Mouse (Mus musculus): ENCODE measurements at regions not wholly inside any gene's neighbourhood (a gene's known extent, or its start where the extent isn't known, plus 50 kb on each side); places are given as distances from the start of the nearest gene placed in this dataset.

DNA sequence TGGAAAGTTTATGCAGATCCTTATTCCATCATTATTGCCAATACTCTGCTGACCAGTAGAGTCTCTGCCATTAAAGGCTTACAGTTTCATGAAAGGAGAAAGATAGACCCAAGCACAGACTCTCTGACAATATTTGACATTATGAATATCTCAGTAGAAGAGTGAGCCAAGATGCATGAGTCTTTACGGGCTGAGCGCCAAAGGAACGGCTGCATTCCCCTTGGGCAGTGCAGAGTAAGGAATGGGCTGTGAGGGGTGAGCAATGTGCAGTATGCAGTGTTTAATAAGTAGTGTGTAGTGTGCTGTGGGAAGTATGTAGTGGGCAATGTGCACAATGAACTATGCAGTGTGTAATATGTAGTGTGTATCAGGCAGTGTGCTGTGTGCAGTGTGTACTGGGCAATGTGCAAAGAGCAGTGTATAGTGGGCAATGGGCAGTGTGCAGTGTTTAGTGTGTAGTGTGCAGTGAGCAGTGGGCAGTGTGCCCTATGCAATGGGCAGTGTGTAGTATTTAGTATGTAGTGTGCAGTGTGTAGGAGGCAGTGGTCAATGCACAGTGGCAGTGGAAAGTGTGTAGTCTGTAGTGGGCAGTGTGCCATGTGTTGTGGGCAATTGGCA, 671.8 kb downstream of the 5730522E02Rik start:
- no peak for DNase-seq (ENCODE audit: low read depth, low spot score)

DNA sequence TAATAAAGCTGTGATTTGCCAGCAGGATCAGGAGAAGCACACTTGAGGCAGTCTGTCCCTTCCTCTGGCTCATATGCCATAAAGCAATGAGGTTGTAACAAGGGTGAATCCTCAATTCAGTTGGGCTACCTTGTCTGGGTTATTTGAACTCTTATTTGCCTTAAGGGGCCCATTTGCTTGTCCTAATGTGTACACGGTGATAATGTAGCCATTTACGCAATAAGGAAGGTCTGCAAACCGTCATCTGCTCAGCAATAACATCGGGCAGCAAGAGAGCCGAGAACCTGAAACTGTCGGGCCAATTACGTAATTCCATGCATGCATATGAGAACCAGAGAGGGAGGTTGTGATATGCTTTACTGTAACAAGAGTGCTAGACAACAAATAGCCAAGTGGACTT, 674.5 kb downstream of the 5730522E02Rik start:
- DNase-seq (ENCODE audit: low read depth, low spot score), result no peak

DNA sequence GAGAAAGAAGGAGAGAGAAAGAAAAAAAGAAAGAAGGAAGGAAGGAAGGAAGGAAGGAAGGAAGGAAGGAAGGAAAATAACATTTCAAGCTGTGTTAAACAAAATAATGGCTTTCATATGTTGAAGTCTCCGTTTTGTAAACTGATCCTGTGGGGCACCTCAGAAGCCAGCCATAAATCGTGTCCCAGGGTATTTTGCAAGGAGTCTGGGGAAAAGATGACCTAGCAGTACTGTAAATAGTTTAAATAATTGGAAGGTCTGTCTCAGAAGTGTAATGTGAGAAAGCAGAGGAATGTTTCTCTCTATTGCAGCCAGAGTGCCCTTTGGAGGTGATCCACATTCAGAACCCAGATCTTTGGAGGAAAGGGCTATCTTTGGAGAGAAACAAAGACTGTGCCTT, 677.5 kb downstream of the 5730522E02Rik start:
- DNase-seq (ENCODE audit: low read depth, low spot score), result no peak

DNA sequence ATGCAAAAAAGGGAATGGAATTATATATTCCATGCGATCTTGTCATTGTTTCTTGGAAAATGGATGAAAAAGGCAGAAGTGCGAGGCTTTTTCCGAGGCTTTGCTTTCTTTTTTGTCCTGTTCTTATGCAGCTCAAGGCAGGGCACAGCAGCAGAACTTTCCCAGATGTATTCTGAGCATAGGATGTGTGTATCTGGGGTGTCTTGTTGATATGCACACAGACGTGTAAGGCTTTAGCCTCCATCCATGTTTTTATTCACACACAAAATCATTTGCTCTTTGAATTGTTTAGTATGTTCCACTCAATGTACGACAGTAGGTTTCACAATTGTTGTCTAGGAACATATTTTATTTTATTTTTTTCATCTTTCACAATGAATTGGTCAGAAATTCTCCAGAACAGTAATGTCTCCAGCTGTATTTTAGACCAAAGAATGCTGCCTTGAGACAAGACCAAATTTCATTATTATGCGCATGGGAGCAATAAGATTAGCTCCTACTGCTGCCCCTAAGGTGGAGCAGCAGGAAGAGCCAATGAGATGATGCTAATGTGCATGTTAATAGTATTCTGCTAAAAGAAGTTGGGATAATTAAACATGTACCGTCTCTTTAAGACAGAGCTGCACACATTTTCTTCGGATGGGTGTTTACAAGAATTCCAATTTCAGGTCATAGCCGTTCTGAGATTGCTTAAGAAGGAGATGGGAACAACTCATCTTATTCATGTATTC, 678.7 kb downstream of the 5730522E02Rik start:
- DNase-seq (ENCODE audit: low read depth, low spot score), result no peak

DNA sequence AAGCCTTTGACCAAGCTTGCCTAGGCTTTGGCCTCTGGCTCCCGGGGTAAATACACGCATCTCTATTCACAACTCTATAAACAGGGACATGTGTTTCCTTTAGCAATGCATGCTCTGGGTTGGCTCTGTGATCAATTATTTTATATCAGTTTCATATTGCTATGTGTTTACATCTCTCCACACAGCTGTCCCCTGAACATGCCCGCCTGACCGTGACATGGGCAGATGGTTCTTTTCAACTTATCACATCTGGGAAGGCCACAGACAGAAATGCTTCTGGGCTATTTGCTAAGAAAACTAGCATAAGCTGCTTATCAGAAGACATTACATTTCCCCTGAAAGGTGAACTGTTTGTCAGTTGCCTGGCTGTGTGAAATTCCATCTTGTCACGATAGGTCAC, 682.5 kb downstream of the 5730522E02Rik start:
- no peak for DNase-seq (ENCODE audit: low read depth, low spot score)

DNA sequence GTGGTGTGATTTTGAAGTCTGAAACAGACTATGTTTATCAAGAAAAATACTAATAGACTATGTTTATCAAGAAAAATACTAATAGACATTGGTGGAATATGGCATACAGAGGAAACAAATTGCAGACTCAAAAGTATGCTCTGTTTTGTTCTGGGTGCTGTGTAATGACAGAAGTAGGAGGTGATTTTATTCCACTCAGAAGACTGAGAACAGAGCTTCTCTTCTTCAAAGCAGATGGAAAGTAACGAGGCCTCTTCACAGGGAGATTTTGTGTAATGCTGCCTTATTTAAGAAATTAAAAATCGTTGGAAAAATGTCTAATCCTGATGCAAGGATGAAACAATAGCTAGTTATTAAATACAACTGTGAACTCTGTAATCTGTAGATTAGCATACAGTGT, 691.7 kb downstream of the 5730522E02Rik start:
- DNase-seq (ENCODE audit: low read depth, low spot score), result no peak

DNA sequence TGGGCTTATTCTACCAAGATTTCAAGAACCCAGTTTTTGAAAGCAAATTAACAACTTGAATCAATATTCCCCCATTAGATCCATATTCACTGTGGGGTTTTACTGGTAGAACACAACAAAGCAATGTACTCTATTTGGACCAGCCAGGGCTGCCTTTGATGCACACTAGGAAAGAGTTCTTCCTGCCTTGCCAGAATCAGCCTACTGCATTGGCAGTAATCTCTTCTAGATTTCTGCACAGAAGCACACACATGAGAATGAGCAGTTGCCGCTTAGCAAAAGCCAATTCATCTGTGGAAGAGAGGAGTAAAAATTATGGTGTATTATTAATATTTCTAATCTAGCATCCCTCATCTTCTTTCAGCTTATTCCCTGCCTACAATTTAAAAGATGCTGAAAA, 692.4 kb downstream of the 5730522E02Rik start:
- DNase-seq (ENCODE audit: low read depth, low spot score), result no peak

DNA sequence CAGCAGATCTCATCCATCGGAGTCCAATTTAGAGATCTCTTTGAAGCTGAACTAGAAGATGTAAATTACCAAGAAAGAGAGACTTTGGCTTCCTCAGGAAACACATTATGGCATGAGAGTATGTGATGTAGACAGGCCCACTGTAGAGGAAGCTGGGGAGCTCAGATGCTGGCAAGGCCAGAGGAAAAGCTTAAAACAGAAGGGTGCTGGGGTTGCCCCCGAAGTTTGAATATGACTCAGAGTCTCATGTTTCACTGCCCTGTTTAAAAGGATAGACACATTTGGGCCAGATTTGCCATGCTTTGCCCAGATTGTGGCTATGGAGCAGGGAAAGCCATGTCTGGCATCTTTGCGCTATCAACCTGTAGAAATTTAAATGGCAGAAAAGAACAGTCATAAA, 705.1 kb downstream of the 5730522E02Rik start:
- DNase-seq (ENCODE audit: low read depth, low spot score), result no peak

DNA sequence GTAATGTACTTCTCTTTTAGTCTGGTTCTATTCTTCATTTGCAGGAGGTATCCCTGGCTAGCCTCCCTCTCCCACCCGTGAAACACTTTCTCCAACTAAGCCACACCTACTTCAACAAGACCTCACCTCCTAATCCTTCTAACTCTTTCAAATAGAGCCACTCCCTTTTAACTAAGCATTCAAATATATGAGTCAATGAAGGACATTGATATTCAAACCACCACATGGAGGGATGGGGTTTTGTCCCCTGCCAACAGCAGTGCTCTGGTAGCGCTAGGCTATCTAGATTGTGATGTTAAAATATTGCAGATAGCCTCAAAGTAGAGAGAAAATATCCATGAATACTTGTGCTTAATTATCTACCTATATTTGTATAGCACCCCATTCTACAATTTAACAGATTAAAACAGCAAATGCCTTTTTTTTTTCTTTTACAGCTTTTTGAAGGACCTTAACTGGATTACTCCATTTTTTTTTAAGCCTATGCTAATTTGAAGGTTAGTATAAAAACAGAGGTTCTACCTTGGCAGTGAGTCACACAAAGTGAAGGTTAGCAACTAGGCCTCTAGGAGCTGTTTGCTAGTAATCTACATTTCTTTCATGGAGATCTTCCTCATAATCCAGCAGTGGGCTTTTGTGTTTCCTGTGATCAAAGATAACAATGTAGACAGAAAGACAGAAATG, 736.7 kb downstream of the 5730522E02Rik start:
- DNase-seq (ENCODE audit: low read depth, low spot score), result no peak

DNA sequence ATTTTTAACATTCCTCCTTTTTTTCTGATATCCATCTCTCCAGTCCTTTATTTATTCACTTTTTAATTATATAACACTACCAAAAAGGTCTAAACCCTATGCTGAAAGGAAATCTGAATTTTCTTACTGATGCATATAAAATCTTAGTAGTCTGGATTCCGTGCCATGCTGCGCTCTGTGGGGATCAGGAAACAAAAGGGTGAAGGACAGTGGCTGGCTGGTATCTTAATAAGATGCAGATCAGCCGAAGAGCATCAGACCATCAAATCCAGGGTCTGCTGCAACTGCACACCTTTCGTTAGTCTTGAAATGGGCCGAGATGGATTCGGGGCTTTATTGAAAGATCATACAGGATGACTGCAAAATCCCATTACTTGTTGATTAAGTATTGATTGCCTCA, 740.7 kb downstream of the 5730522E02Rik start:
- no peak for DNase-seq (ENCODE audit: low read depth, low spot score)

DNA sequence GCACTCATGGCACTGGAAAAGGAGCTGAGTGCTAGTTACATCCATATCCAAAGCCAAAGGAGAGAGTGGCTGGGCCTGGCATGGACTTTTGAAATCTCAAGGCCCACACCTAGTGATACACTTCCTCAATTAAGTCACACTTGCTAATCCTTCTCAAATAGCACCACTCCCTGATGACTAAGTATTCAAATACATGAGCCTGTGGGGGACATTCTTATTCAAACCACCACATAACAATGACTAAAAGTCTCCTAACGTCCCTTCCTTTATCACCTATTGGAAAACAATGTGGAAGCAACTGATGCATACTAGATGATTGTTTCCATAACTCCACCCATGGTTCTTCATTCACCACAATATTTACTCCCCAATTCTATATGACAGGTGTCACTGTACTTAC, 773.4 kb downstream of the 5730522E02Rik start:
- no peak for DNase-seq (ENCODE audit: low read depth, low spot score)

DNA sequence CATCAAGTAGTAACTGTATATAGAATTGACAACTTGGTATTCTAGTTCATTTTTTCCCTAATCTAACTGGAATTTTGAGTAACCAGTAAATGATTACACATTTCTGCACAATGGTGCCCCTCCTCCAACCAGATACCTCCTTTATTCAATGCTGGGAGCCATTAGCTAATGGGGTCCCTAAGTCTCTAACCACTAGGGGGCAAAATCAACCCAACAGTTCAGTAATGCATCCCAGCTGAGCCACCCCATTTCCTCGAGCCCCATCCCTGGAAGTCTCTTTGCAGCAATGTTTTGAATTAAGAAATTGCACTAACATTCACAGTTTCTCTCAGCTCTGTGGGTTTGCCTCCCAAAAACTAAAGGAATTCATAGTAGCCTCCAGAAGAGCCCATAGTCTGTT, 774.9 kb downstream of the 5730522E02Rik start:
- DNase-seq (ENCODE audit: low read depth, low spot score), result no peak

DNA sequence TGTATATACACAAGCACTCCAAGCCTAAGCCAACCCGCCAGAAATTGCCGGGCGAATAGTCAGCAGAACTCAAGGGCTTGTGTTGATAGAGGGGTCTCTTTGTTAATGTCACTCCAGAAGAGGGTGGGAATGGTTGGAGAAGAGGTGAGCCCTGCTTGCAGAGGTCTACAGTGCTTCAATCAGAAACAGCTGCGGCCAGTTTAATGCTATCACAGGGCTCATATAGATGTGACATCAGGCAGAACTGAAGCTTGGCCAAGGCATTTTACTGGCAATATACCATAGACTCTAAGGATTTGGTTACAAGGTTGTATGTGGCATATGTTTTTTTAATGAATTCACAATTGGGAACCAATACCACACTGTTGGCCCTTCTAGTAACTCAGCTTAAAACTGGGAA, 787.4 kb downstream of the 5730522E02Rik start:
- DNase-seq (ENCODE audit: low read depth, low spot score), result no peak

DNA sequence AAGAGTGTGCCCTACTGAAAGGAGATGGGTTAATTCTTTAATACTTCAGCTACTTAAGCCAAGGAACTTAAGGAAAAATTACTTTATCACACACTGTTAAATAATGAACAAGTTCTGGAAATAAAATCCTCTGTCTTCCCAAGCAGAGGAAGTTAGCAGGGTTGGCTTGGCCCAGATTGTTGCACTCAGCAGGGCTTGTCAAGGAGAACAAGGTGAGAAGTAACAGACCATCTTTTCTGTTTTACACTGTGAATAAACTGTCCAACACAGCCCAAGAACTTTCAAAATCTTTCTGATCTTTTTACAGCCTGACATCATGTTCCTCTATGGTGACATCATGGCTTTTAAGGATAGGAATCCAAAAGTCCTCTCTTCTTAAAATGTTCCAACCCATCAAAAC, 789.1 kb downstream of the 5730522E02Rik start:
- no peak for DNase-seq (ENCODE audit: low read depth, low spot score)

DNA sequence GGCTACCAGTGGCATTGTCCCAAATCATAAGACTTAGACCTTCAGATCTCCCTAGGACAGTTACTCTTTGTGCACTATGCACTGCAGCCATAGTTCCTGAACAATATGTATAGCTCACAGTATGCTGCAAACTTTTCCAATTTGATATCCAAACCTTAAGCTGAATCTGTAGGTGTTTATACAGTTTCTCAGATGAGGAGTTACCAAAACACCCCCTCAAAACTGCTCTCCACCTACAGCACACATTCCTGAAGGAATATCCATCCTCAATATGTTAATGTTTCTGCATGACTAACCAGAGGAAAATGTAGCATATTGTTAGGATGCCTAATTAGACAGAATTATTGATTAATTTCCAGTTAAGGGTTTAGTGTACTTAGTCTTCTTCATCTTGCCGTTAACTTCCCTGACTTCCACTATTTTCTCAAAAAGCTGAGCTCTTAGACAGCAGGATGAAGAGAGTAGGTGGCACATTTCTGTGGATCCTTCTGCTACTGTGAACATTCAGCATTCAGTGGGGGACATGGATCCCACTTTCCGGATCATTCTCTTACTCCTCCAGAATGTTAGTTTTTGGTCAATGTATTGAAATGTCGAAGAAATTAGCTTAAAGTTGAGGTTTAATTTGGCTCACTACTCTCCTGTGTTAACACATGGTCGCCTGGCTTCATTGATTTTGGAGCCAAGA, 800.0 kb downstream of the 5730522E02Rik start:
- DNase-seq (ENCODE audit: low read depth, low spot score), result no peak

DNA sequence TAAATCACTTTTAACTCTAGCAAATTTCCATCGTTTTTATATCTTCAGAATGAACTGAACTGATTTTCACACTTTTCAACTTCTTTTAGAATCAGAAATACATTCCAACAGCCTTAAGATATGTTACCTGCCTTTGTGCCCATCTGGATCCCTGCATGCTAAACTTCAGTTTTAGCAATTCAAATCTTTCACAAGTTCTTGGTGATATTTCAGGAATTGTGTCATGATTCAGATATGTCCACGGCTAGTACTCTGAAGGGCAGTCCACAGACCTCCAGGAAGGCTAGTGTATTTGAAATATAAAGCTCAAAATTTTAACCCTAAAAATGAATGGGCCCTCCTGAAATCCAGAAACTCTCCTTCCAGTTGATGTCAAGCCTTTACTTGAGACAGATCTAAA, 818.9 kb downstream of the 5730522E02Rik start:
- DNase-seq (ENCODE audit: low read depth, low spot score), result no peak

DNA sequence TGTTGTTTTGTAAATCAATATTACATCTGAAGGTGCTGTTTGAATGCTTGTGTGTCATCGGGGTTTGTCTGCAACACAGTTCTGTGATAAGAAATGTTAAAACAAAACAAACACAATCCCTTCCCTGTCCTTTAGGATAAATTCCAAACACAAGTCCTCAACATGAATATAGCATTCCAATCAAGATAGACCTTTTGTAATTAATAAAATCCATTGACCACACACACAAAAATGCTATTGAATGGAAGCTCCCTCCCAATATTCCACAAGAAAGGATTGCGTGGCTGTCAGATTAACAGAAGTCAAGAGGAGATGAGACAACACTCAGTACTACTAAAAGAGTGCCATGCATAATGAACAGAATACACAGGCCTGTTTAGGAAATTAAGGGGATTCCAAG, 843.5 kb downstream of the 5730522E02Rik start:
- no peak for DNase-seq (ENCODE audit: low read depth, low spot score)

DNA sequence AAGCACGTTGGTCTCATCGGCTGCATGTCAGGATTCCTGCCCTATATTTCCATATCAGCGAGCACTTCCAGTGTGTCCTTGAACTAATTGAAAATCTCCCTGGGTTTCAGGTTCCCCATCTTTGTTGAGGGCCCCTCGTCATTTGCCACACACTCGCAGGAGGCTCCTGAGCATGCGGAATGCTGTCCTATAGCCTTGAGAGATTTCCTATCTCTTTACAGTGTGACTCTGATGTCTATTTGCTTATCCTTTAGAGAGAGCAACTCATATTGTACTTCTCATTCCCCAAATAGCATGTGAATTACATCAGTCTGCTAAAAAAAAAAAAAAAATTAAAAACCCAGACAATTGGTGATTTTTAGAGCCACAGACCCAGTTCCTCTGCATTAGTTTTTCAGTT, 845.1 kb downstream of the 5730522E02Rik start:
- DNase-seq (ENCODE audit: low read depth, low spot score), result no peak

DNA sequence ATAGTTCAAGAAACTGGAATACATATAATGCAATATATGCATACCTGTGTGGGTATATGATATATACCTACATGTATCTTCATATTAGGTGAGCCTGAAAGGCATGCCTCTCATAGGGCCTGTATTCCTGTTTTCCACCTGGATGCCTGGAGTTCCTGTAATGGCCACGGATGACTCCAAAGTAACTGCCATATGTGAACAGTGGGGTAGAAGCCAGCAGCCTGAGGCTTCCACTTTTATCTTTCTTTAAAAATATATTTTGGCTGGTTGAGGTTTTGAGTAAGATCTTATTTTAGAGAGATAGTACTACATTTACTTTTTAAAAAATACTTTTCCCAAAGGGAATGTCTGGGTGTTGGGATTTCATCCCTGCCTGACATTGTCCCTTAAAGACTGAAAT, 850.8 kb downstream of the 5730522E02Rik start:
- no peak for DNase-seq (ENCODE audit: low read depth, low spot score)

DNA sequence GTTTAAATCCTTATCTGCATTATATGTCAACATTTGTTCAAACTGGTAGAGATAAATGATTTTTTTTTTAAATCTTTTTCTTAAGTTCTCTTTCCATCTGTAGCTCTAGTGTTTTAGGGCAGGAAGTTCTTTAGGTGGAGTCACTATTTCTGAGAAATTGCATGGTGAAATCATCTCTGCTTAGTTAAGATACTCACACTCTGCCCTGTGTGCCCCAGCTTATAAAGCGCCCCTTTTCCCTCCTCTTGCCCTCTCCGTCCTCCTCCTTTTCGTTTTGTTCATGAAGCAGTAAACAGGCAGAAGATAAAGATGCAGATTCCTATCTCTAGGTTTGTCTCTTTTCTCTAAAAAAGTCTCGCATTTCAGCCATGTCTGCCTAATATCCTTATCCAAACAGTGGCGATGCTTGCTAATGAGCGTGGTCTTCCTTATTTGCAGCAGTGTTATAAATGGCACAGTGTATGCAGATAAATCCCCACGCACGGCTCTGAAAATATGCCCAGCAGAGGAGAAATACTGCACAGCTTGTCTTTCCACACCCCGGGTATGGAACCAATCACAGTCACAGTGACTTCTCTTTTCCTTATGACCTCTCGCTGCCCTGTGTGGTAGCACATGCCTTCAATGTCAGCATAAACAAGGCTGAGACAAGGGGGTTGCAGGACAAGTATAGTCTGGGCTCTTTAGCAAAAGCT, 852.7 kb downstream of the 5730522E02Rik start:
- DNase-seq (ENCODE audit: low read depth, low spot score), result no peak

DNA sequence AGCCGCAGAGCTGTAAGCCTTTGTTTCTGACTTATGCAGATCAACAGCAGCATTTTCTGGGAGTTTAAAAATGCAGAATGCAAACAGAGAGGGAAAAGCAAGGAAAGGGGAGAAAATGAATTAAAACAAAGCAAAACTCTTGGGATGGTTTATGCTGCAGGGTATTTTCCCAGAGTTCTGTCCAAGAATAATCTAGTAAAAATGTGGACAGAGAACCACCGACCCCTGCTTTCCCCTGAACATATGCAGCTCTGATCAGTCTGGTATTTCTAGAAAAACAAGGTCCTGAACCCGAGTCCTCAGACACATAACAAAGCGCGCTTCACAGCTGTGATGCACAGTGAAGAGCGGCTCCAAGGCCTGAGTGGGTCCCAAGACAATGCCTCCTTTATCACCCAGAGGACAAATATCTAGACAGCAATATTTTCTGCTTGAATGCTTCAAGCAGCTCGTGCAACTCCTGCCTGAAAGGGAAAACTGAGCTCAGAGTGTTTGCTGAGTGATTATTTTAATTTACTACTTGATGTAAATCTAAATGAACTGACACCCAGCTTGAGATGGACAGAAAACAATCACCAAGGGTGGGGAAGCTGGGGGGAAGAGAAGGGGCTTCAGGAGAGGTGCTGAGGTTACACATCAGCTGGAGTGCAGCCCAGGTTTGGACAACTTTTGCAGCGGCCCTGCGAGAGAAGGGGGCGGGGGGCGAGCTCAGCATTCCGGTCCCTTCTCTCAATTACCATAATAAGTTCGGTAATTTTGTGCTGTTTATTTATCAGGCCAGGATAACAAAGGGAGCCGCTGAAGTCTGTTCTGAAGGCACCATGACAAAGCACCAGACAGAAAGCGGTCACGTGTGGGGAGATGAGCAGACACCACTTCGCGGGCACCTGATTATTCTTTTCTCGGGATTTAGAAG, 853.6 kb downstream of the 5730522E02Rik start:
- no peak for DNase-seq (ENCODE audit: low read depth, low spot score)

Data from brain, embryonic 18.5 days (tissue).